Mouse (Mus musculus): ENCODE measurements at regions not wholly inside any gene's neighbourhood (a gene's known extent, or its start where the extent isn't known, plus 50 kb on each side); places are given as distances from the start of the nearest gene placed in this dataset.

GRCm38 (mm10) chr3:128181221-128181908, 285.2 kb upstream of the Fam241a start:
- Histone ChIP-seq H3K4me1 (no peaks in the 10 kb centered on the region; the same call in 1 of the 2 replicates), H3K27ac (no peak overlapping the region), H3K9ac (no peak overlapping the region), H3K4me2 (no peak overlapping the region), H3K36me3 (no peaks in the 10 kb centered on the region), H3K4me3 (no peak overlapping the region), H3K27me3 (no peaks in the 10 kb centered on the region), H3K9me3 (no peaks in the 10 kb centered on the region)
- ATAC-seq (ENCODE audit: insufficient number of reproducible peaks, low FRiP score, low TSS enrichment, low read depth), result no peak
- 16% methylated on average over 7 of the region's 7 CpGs for WGBS

GRCm38 (mm10) chr3:128149216-128149615, 253.1 kb upstream of the Fam241a start:
- H3K4me1 ChIP-seq, result no peaks in the 10 kb centered on the region
- H3K4me2 ChIP-seq, result no peak overlapping the region
- no peaks in the 10 kb centered on the region for H3K9me3 ChIP-seq
- no peaks in the 10 kb centered on the region for H3K36me3 ChIP-seq
- H3K27me3 ChIP-seq, result no peaks in the 10 kb centered on the region
- no peak overlapping the region for H3K27ac ChIP-seq
- no peak for ATAC-seq (ENCODE audit: insufficient number of reproducible peaks, low FRiP score, low TSS enrichment, low read depth)
- no peak overlapping the region for H3K9ac ChIP-seq
- 60% methylated on average over 8 of the region's 8 CpGs for WGBS
- H3K4me3 ChIP-seq, result no peak overlapping the region

DNA sequence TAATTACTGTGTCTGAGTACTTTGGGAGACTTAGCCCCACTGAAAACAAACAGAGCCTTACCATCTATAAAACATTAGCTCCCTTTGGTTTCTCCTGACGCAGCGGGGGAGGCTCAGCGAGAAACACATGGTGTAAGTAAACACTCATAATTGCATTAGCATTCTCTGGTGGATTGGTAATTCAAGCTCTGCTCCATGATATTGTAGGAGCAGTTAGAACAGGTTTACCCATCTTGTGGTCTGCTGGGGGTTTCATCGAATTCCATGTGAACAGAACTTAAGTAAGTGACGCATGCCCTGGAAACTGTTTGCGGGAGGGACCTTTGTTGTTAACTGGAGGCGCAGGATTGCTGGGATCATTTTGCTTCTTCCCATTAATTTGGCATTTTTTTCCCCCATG, 249.2 kb upstream of the Fam241a start:
- Histone ChIP-seq H3K36me3 (no peaks in the 10 kb centered on the region), H3K27ac (no peak overlapping the region), H3K27me3 (no peaks in the 10 kb centered on the region), H3K9me3 (no peaks in the 10 kb centered on the region), H3K4me3 (no peak overlapping the region), H3K9ac (no peak overlapping the region), H3K4me2 (no peak overlapping the region), H3K4me1 (no peaks in the 10 kb centered on the region)
- WGBS, result 43% methylated on average over 7 of the region's 7 CpGs
- no peak for ATAC-seq (ENCODE audit: insufficient number of reproducible peaks, low FRiP score, low TSS enrichment, low read depth)

GRCm38 (mm10) chr3:128127836-128128235, 231.7 kb upstream of the Fam241a start:
- Histone ChIP-seq H3K4me2 (no peak overlapping the region), H3K36me3 (no peaks in the 10 kb centered on the region), H3K4me3 (no peak overlapping the region), H3K9me3 (no peaks in the 10 kb centered on the region), H3K9ac (no peak overlapping the region), H3K27ac (no peak overlapping the region), H3K27me3 (no peaks in the 10 kb centered on the region), H3K4me1 (no peaks in the 10 kb centered on the region)
- WGBS, result 85% methylated on average over 5 of the region's 5 CpGs
- no peak for ATAC-seq (ENCODE audit: insufficient number of reproducible peaks, low FRiP score, low TSS enrichment, low read depth)

GRCm38 (mm10) chr3:128126664-128127063, 230.5 kb upstream of the Fam241a start:
- ATAC-seq (ENCODE audit: insufficient number of reproducible peaks, low FRiP score, low TSS enrichment, low read depth), result no peak
- Histone ChIP-seq H3K27me3 (no peaks in the 10 kb centered on the region), H3K9ac (no peak overlapping the region), H3K4me2 (no peak overlapping the region), H3K27ac (no peak overlapping the region), H3K9me3 (no peaks in the 10 kb centered on the region), H3K36me3 (no peaks in the 10 kb centered on the region), H3K4me3 (no peak overlapping the region), H3K4me1 (no peaks in the 10 kb centered on the region)
- 50% methylated on average over 3 of the region's 3 CpGs for WGBS

DNA sequence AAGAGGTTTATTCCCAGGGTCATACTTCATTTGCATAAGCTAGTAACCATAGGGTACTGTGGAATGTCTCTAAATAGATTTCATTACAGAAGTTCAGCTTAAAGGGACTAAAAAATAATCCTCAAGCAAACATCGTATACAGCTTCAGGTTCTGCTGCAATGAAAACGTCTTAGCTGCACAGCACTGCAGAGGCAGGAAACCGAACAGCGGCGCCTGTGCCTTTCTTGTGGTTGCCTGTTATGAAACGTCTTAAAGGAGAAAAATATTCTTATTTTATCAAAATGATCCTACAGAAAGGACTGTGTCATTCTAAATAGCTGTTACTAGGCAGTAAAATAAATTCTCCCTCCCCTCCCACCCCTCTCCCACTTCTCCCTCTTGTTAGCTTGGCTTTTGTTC, 226.0 kb upstream of the Fam241a start:
- Histone ChIP-seq H3K9ac (no peak overlapping the region), H3K27ac (no peak overlapping the region), H3K4me2 (no peak overlapping the region), H3K4me1 (no peaks in the 10 kb centered on the region), H3K9me3 (no peaks in the 10 kb centered on the region), H3K27me3 (no peaks in the 10 kb centered on the region), H3K36me3 (no peaks in the 10 kb centered on the region), H3K4me3 (no peak overlapping the region)
- no peak for ATAC-seq (ENCODE audit: insufficient number of reproducible peaks, low FRiP score, low TSS enrichment, low read depth)
- 68% methylated on average over 6 of the region's 6 CpGs for WGBS

- H3K27ac ChIP-seq, result no peak overlapping the region
- no peaks in the 10 kb centered on the region for H3K4me1 ChIP-seq
- no peak for ATAC-seq (ENCODE audit: insufficient number of reproducible peaks, low FRiP score, low TSS enrichment, low read depth)
- H3K4me3 ChIP-seq, result no peak overlapping the region
- H3K9me3 ChIP-seq, result no peaks in the 10 kb centered on the region
- H3K4me2 ChIP-seq, result no peak overlapping the region
- H3K36me3 ChIP-seq, result no peaks in the 10 kb centered on the region
- no peaks in the 10 kb centered on the region for H3K27me3 ChIP-seq
- WGBS, result 65% methylated on average over 6 of the region's 6 CpGs
- H3K9ac ChIP-seq, result no peak overlapping the region
These were observed 224.7 kb upstream of the Fam241a start for GRCm38 (mm10) chr3:128120647-128121440.

GRCm38 (mm10) chr3:128113209-128113608, 217.1 kb upstream of the Fam241a start:
- Histone ChIP-seq H3K4me2 (no peak overlapping the region), H3K4me1 (no peaks in the 10 kb centered on the region), H3K27me3 (no peaks in the 10 kb centered on the region), H3K9ac (no peak overlapping the region), H3K36me3 (no peaks in the 10 kb centered on the region), H3K4me3 (no peak overlapping the region), H3K27ac (no peak overlapping the region), H3K9me3 (no peaks in the 10 kb centered on the region)
- 44% methylated on average over 3 of the region's 3 CpGs for WGBS
- ATAC-seq (ENCODE audit: insufficient number of reproducible peaks, low FRiP score, low TSS enrichment, low read depth), result no peak

- Histone ChIP-seq H3K4me1 (no peaks in the 10 kb centered on the region), H3K4me2 (no peak overlapping the region), H3K9ac (no peak overlapping the region), H3K4me3 (no peak overlapping the region), H3K9me3 (no peaks in the 10 kb centered on the region), H3K36me3 (no peaks in the 10 kb centered on the region), H3K27me3 (no peaks in the 10 kb centered on the region), H3K27ac (no peak overlapping the region)
- no peak for ATAC-seq (ENCODE audit: insufficient number of reproducible peaks, low FRiP score, low TSS enrichment, low read depth)
- WGBS, result 27% methylated on average over 2 of the region's 2 CpGs
These were observed 214.3 kb upstream of the Fam241a start for GRCm38 (mm10) chr3:128110406-128110805.

DNA sequence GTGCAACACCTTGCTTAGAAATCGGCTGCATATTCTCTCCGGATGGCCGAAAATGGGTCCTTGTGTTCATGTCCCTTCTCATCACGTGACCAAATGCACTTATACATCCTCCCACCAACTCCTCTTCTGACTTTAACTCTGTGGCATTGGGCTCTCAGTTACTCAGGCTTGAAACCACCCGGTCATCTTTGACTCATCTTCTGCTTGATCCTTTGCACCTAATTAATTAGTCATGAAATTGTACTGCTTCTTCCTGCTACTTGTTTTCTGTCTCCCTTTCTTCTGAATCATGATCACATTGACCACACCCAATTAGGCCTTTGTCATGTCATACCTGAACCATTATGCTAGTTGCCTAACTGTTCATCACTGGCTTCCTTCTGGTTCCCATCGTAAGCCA, 208.4 kb upstream of the Fam241a start:
- Histone ChIP-seq H3K36me3 (no peaks in the 10 kb centered on the region), H3K9me3 (no peaks in the 10 kb centered on the region), H3K27me3 (no peaks in the 10 kb centered on the region), H3K9ac (no peak overlapping the region), H3K4me2 (no peak overlapping the region), H3K4me3 (no peak overlapping the region), H3K27ac (no peak overlapping the region), H3K4me1 (no peaks in the 10 kb centered on the region)
- 86% methylated on average over 6 of the region's 6 CpGs for WGBS
- ATAC-seq (ENCODE audit: insufficient number of reproducible peaks, low FRiP score, low TSS enrichment, low read depth), result no peak

- H3K9ac ChIP-seq, result no peak overlapping the region
- H3K9me3 ChIP-seq, result no peaks in the 10 kb centered on the region
- ATAC-seq (ENCODE audit: insufficient number of reproducible peaks, low FRiP score, low TSS enrichment, low read depth), result no peak
- no peaks in the 10 kb centered on the region for H3K4me1 ChIP-seq
- H3K27me3 ChIP-seq, result no peaks in the 10 kb centered on the region
- no peak overlapping the region for H3K4me2 ChIP-seq
- no peak overlapping the region for H3K27ac ChIP-seq
- H3K4me3 ChIP-seq, result no peak overlapping the region
- H3K36me3 ChIP-seq, result no peaks in the 10 kb centered on the region
These were observed 196.9 kb upstream of the Fam241a start for GRCm38 (mm10) chr3:128093046-128093445.

DNA sequence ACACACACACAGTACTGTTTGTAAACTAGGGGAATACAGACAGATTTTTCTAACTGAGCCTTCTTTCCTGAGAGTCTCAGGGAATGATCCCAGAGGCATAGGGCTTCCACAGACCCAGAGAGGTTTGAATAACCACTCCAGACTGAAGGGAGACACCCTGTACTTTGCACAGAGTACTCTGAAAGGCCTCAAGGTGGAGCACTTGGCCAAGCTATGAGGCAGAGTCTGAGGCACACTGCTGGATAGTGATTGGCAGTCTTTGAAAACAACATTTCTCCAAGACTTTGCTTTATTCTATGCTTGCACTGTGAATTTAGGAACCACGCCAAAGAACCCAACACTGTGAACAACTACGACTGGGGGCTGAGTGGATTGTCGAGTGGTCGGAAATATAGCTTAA, 192.1 kb upstream of the Fam241a start:
- 35% methylated on average over 4 of the region's 4 CpGs for WGBS
- no peaks in the 10 kb centered on the region for H3K27me3 ChIP-seq
- no peak overlapping the region for H3K9ac ChIP-seq
- H3K36me3 ChIP-seq, result no peaks in the 10 kb centered on the region
- no peaks in the 10 kb centered on the region for H3K4me1 ChIP-seq
- no peaks in the 10 kb centered on the region for H3K9me3 ChIP-seq
- no peak overlapping the region for H3K27ac ChIP-seq
- H3K4me3 ChIP-seq, result no peak overlapping the region
- no peak overlapping the region for H3K4me2 ChIP-seq
- ATAC-seq (ENCODE audit: insufficient number of reproducible peaks, low FRiP score, low TSS enrichment, low read depth), result no peak; the same call in 1 of the 2 replicates

Data from limb, embryonic 15.5 days (tissue).